Mouse (Mus musculus): Measurements from ENCODE around the gene Iqgap2. TPM values are rescaled to one million over a fixed set of nuclear protein-coding genes. Genes with fewer than 3 reads are reported as not detected.

The Iqgap2 gene
- total and polyA plus RNA-seq, 2 experiments from 2014 or later, result 0.83 to 1.3 TPM

- Histone ChIP-seq H3K27me3 (ENCODE audit: control insufficient read depth, insufficient read depth, low read length) (no peaks in the 10 kb centered on the region), H3K9ac (replicated peaks; ENCODE audit: low read depth, low read length) (no peak overlapping the region), H3K4me3 (ENCODE audit: low read depth, low read length) (no peak overlapping the region), H3K9me3 (replicated peaks; ENCODE audit: control insufficient read depth, low read length) (no peaks in the 10 kb centered on the region), H3K36me3 (replicated peaks; ENCODE audit: control insufficient read depth, insufficient read depth, low read length) (no peaks in the 10 kb centered on the region), H3K27ac (ENCODE audit: low read depth) (peak overlapping the region; percentile 83), H3K4me1 (ENCODE audit: control insufficient read depth, insufficient read depth) (0 out of 2 replicates have a peak, but pooled peaks cover 7% of the 10 kb centered on the region), H3K4me2 (ENCODE audit: low read depth, low read length) (peak overlapping the region; percentile 10)
- no peak for TF ChIP-seq CTCF (IDR thresholded peaks at IDR 0.05; ENCODE audit: low read depth)
- peak; percentile 68; the same call in 1 of the 2 replicates for TF ChIP-seq EP300 (IDR thresholded peaks at IDR 0.05; ENCODE audit: low read depth)
- 49% methylated on average over 7 of the region's 7 CpGs for WGBS
- ATAC-seq (ENCODE audit: insufficient read depth, low read depth) (peak; percentile 51), DNase-seq (ENCODE audit: low spot score) (peak; percentile 30)
Measured at GRCm38 (mm10) chr13:95659432-95659831, 232.3 kb downstream of the Iqgap2 start.

GRCm38 (mm10) chr13:95657171-95657570 is 234.6 kb downstream of the Iqgap2 start:
- WGBS, result 51% methylated on average over 9 of the region's 9 CpGs
- Histone ChIP-seq H3K9me3 (replicated peaks; ENCODE audit: control insufficient read depth, low read length) (no peaks in the 10 kb centered on the region), H3K27me3 (ENCODE audit: control insufficient read depth, insufficient read depth, low read length) (no peaks in the 10 kb centered on the region), H3K4me1 (ENCODE audit: control insufficient read depth, insufficient read depth) (0 out of 2 replicates have a peak, but pooled peaks cover 7% of the 10 kb centered on the region), H3K4me3 (ENCODE audit: low read depth, low read length) (no peak overlapping the region), H3K9ac (replicated peaks; ENCODE audit: low read depth, low read length) (no peak overlapping the region), H3K27ac (ENCODE audit: low read depth) (peak overlapping the region; percentile 52; the same call in 1 of the 2 replicates), H3K36me3 (replicated peaks; ENCODE audit: control insufficient read depth, insufficient read depth, low read length) (no peaks in the 10 kb centered on the region), H3K4me2 (ENCODE audit: low read depth, low read length) (no peak overlapping the region)
- ATAC-seq (ENCODE audit: insufficient read depth, low read depth) (peak; percentile 44; the same call in 1 of the 2 replicates), DNase-seq (ENCODE audit: low spot score) (peak; percentile 59)
- no peak for TF ChIP-seq CTCF (IDR thresholded peaks at IDR 0.05; ENCODE audit: low read depth)
- TF ChIP-seq EP300 (IDR thresholded peaks at IDR 0.05; ENCODE audit: low read depth), result peak; percentile 58; the same call in 1 of the 2 replicates

GRCm38 (mm10) chr13:95655284-95655683 is 236.4 kb downstream of the Iqgap2 start:
- TF ChIP-seq CTCF (IDR thresholded peaks at IDR 0.05; ENCODE audit: low read depth) (no peak), EP300 (IDR thresholded peaks at IDR 0.05; ENCODE audit: low read depth) (no peak)
- ATAC-seq (ENCODE audit: insufficient read depth, low read depth) (peak; percentile 66), DNase-seq (ENCODE audit: low spot score) (peak; percentile 56)
- H3K4me2 ChIP-seq (ENCODE audit: low read depth, low read length), result no peak overlapping the region
- 18% methylated on average over 9 of the region's 9 CpGs for WGBS
- H3K4me1 ChIP-seq (ENCODE audit: control insufficient read depth, insufficient read depth), result 0 out of 2 replicates have a peak, but pooled peaks cover 7% of the 10 kb centered on the region
- no peaks in the 10 kb centered on the region for H3K27me3 ChIP-seq (ENCODE audit: control insufficient read depth, insufficient read depth, low read length)
- H3K9me3 ChIP-seq (replicated peaks; ENCODE audit: control insufficient read depth, low read length), result no peaks in the 10 kb centered on the region
- H3K9ac ChIP-seq (replicated peaks; ENCODE audit: low read depth, low read length), result no peak overlapping the region
- H3K4me3 ChIP-seq (ENCODE audit: low read depth, low read length), result no peak overlapping the region
- H3K36me3 ChIP-seq (replicated peaks; ENCODE audit: control insufficient read depth, insufficient read depth, low read length), result no peaks in the 10 kb centered on the region
- H3K27ac ChIP-seq (ENCODE audit: low read depth), result peak overlapping the region; percentile 27; the same call in 1 of the 2 replicates

- Histone ChIP-seq H3K4me1 (ENCODE audit: control insufficient read depth, insufficient read depth) (0 out of 2 replicates have a peak, but pooled peaks cover 7% of the 10 kb centered on the region), H3K9me3 (replicated peaks; ENCODE audit: control insufficient read depth, low read length) (no peaks in the 10 kb centered on the region), H3K9ac (replicated peaks; ENCODE audit: low read depth, low read length) (no peak overlapping the region), H3K27ac (ENCODE audit: low read depth) (no peak overlapping the region), H3K4me3 (ENCODE audit: low read depth, low read length) (no peak overlapping the region), H3K4me2 (ENCODE audit: low read depth, low read length) (no peak overlapping the region), H3K36me3 (replicated peaks; ENCODE audit: control insufficient read depth, insufficient read depth, low read length) (no peaks in the 10 kb centered on the region), H3K27me3 (ENCODE audit: control insufficient read depth, insufficient read depth, low read length) (no peaks in the 10 kb centered on the region)
- WGBS, result 70% methylated on average over 4 of the region's 4 CpGs
- TF ChIP-seq EP300 (IDR thresholded peaks at IDR 0.05; ENCODE audit: low read depth) (no peak), CTCF (IDR thresholded peaks at IDR 0.05; ENCODE audit: low read depth) (no peak)
- DNase-seq (ENCODE audit: low spot score) (no peak), ATAC-seq (ENCODE audit: insufficient read depth, low read depth) (no peak)
Measured at GRCm38 (mm10) chr13:95653696-95654095, 238.0 kb downstream of the Iqgap2 start.

- Histone ChIP-seq H3K36me3 (replicated peaks; ENCODE audit: control insufficient read depth, insufficient read depth, low read length) (no peaks in the 10 kb centered on the region), H3K9me3 (replicated peaks; ENCODE audit: control insufficient read depth, low read length) (no peaks in the 10 kb centered on the region), H3K4me1 (ENCODE audit: control insufficient read depth, insufficient read depth) (0 out of 2 replicates have a peak, but pooled peaks cover 10% of the 10 kb centered on the region), H3K27me3 (ENCODE audit: control insufficient read depth, insufficient read depth, low read length) (no peaks in the 10 kb centered on the region), H3K4me2 (ENCODE audit: low read depth, low read length) (no peak overlapping the region), H3K9ac (replicated peaks; ENCODE audit: low read depth, low read length) (no peak overlapping the region), H3K27ac (ENCODE audit: low read depth) (no peak overlapping the region), H3K4me3 (ENCODE audit: low read depth, low read length) (no peak overlapping the region)
- TF ChIP-seq EP300 (IDR thresholded peaks at IDR 0.05; ENCODE audit: low read depth) (no peak), CTCF (IDR thresholded peaks at IDR 0.05; ENCODE audit: low read depth) (no peak)
- no peak for ATAC-seq (ENCODE audit: insufficient read depth, low read depth)
- DNase-seq (ENCODE audit: low spot score), result no peak
- 71% methylated on average over 7 of the region's 7 CpGs for WGBS
Measured at GRCm38 (mm10) chr13:95651870-95652668, 239.7 kb downstream of the Iqgap2 start.

All from heart, postnatal 0 days (tissue).